Mouse (Mus musculus) adrenal gland, postnatal 25 days (tissue): ENCODE data around the gene Nagk. TPM values are rescaled to one million over a fixed set of nuclear protein-coding genes. Genes with fewer than 3 reads are reported as not detected.
"Not testable (repeated sequence)": the region's sequence is repeated elsewhere in the genome, so short reads cannot be mapped to it uniquely, and the experiment has no call there.

Experiments
- DNase-seq: peaks from one replicate; pipeline ENCODE4 v3.0.0; 2021; ENCODE audit warnings: mixed read lengths
- long read RNA-seq: library from polyadenylated mRNA; stranded (forward); transcript quantifications from one replicate; pipeline ENCODE4 v2.0.0, GENCODE M21; 2021
- total RNA-seq: library from RNA; stranded (reverse); gene quantifications from 2 replicates; pipeline ENCODE4 v1.2.3, GENCODE M21; 2021

Nagk gene
- total RNA-seq, result 50.4 and 59.5 TPM in 2 replicates
- long read RNA-seq, transcript Nagk-210 (1 exons, 752 nt), result minor isoform, 7 of 75 reads
- long read RNA-seq, transcript Nagk-201 (10 exons, 1,405 nt), result major isoform, 26 of 75 reads
- long read RNA-seq, transcript Nagk-206 (10 exons, 1,049 nt), result minor isoform, 18 of 75 reads
- long read RNA-seq, partial matches to known transcripts, result 5 of 75 reads
- long read RNA-seq, other reads (novel, unspliced or antisense), result 16 of 75 reads

- peak; percentile 94 for DNase-seq
Measured at GRCm38 (mm10) chr6:83794760-83795296, at the start of gene Nagk. Gene Nagk, plus strand, starts transcription at chr6:83794982.

- DNase-seq, result no peak
Measured at GRCm38 (mm10) chr6:83745466-83745865, 49.3 kb upstream of the Nagk start.

GRCm38 (mm10) chr6:83749286-83749685 is 45.5 kb upstream of the Nagk start:
- no peak for DNase-seq

GRCm38 (mm10) chr6:83750171-83750684 is 44.6 kb upstream of the Nagk start:
- DNase-seq, result peak; percentile 56

GRCm38 (mm10) chr6:83756051-83756450 is 38.7 kb upstream of the Nagk start:
- DNase-seq, result no peak

GRCm38 (mm10) chr6:83762344-83762743 is 32.4 kb upstream of the Nagk start, which contains the start of gene Ankrd53:
Gene Ankrd53, plus strand, starts transcription at chr6:83762644.
- DNase-seq, result no peak

- DNase-seq, result peak; percentile 33
Measured at GRCm38 (mm10) chr6:83762880-83763431, 31.8 kb upstream of the Nagk start.

- DNase-seq, result no peak
Measured at GRCm38 (mm10) chr6:83766982-83767381, 27.8 kb upstream of the Nagk start.

- DNase-seq, result no peak
Measured at GRCm38 (mm10) chr6:83768485-83768884, 26.3 kb upstream of the Nagk start.

- no peak for DNase-seq
Measured at GRCm38 (mm10) chr6:83774126-83774525, 20.7 kb upstream of the Nagk start.

- DNase-seq, result no peak
Measured at GRCm38 (mm10) chr6:83774781-83775563, 19.8 kb upstream of the Nagk start.

- peak; percentile 95 for DNase-seq
Measured at GRCm38 (mm10) chr6:83775638-83776293, 19.0 kb upstream of the Nagk start, which contains the start of gene Tex261. Gene Tex261, minus strand, starts transcription at chr6:83775813.

- DNase-seq, result peak; percentile 37
Measured at GRCm38 (mm10) chr6:83778306-83778705, 16.5 kb upstream of the Nagk start.

GRCm38 (mm10) chr6:83779026-83779425 is 15.8 kb upstream of the Nagk start:
- peak; percentile 50 for DNase-seq

GRCm38 (mm10) chr6:83786426-83786825 is 8.4 kb upstream of the Nagk start:
- DNase-seq, result no peak

- no peak for DNase-seq
Measured at GRCm38 (mm10) chr6:83788554-83788953, 6.2 kb upstream of the Nagk start.

- DNase-seq, result not testable (repeated sequence)
Measured at GRCm38 (mm10) chr6:83790533-83790932, 4.2 kb upstream of the Nagk start.

- no peak for DNase-seq
Measured at GRCm38 (mm10) chr6:83791251-83791890, 3.4 kb upstream of the Nagk start.

GRCm38 (mm10) chr6:83795492-83795900 is 714 bp downstream of the Nagk start:
- no peak for DNase-seq

- DNase-seq, result no peak
Measured at GRCm38 (mm10) chr6:83796686-83797085, 1.9 kb downstream of the Nagk start.

- no peak for DNase-seq
Measured at GRCm38 (mm10) chr6:83802033-83802432, 7.3 kb downstream of the Nagk start.

- no peak for DNase-seq
Measured at GRCm38 (mm10) chr6:83802846-83803245, 8.1 kb downstream of the Nagk start.
